Mouse (Mus musculus) retina, embryonic 14.5 days (tissue): ENCODE results near the gene Sox18.

Experiments
- DNase-seq: peaks from one replicate; pipeline ENCODE4 v3.0.0-alpha.2; 2015; ENCODE audit warnings: low spot score

The Sox18 gene

GRCm38 (mm10) chr2:181671326-181671725, at the start of gene Sox18:
Gene Sox18, minus strand, starts transcription at chr2:181671640.
- DNase-seq = no peak

- no peak for DNase-seq
These were observed 49.8 kb upstream of the Sox18 start for GRCm38 (mm10) chr2:181721200-181721599.

DNA sequence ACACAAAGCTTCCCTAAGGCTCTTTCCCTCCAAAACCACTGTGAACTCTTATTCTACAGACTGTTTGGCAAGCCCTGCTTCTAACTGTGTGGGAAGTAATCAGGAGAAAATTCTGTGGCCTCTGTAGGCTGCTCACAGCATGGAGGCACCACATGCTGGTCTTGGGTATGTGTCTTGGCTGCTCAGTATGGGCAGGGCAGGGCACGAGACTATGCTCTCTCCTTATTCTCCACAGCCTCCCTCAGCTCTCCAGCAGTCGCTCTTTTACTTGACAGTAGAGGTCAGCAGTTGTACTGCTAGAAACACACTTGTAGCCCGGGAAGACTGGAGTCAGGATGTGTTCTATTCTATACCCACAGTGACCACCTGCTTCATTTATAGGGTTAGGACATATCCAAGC, 48.6 kb upstream of the Sox18 start:
- no peak for DNase-seq

DNA sequence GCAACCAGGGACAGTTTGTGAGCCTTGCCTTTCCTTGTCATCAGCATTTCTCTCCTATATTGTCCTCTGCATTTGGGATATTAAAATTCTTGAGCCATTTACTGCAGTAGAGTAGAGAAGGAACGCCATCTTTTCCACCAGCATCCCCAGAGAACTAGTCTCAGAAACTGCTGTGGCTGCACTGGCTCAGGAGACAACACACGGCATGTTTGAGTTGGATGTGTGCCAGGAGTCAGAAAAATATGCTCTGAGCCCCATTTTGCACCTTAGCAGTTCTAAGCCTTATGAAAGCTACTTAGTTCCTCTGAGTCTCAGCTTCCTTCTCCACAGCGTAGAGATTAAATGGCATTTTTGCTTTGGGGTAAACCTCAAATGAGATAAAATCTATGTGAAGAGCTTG, 45.6 kb upstream of the Sox18 start:
- no peak for DNase-seq

DNA sequence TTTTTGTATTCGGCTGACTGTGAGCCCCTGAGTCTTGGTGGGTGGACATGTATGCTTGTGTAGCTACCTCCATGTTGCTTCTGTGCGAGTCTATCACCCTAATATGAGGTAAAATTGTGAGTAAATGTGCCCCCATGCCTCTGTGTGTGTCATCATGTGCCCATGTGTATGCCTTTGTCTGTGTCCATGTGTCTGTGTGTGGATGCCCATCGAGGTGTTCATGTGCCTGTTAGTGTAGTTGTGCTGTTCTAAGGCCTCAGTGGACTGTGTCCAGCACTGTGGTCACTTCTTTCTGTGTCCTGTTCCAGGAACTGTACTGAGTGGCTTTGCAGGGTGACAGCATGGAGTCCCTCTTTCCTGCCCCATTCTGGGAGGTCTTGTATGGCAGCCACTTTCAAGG, 43.9 kb upstream of the Sox18 start:
- DNase-seq = no peak

DNA sequence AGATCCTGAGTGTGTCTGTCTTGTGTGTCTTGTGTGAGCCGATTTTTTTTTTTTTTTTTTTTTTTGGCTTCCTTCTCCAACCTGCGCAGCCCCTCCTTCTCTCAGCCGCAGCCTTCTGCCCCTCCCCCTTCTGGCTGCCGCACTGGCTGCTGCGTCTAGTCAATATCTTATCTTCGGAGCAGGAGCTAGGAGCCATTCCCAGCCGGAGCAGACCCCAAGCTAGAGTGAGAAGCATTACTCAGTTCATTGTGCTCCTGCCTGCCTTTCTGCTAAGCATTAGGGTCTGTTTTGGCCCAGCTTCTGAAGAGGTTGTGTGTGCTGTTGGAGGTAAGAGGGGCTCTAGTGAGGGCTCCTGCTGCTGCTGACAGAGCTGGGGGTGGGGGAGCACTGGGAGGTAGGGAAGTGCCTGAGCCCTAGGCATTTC, 43.5 kb upstream of the Sox18 start, which contains the start of gene Oprl1:
Gene Oprl1, plus strand, starts transcription at position 114 of the 424 bp plus-strand sequence.
- peak; percentile 61 for DNase-seq

- DNase-seq = peak; percentile 24
These were observed 42.3 kb upstream of the Sox18 start for GRCm38 (mm10) chr2:181713749-181714148.

DNA sequence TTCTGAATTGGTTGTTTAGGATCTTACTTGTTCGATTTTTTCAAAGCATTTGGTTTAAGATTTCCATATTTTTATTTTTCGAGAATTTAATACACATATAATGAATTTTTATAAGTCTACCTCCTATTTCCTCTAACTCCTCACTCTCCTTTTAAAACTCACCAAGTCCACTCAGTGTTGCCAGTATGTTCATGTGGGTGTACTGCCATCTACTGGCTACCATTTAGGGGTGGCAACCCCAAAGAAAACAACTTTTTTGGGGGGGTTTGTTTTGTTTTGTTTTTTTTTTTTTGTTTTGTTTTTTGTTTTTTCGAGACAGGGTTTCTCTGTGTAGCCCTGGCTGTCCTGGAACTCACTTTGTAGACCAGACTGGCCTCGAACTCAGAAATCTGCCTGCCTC, 35.2 kb upstream of the Sox18 start:
- peak; percentile 46 for DNase-seq

- no peak for DNase-seq
These were observed 26.8 kb upstream of the Sox18 start, which contains the start of gene Lkaaear1 for GRCm38 (mm10) chr2:181698241-181698640. Gene Lkaaear1, minus strand, starts transcription at chr2:181698442.

GRCm38 (mm10) chr2:181696801-181697420, 25.5 kb upstream of the Sox18 start:
- DNase-seq = no peak

GRCm38 (mm10) chr2:181695776-181696175, 24.3 kb upstream of the Sox18 start:
- no peak for DNase-seq

- no peak for DNase-seq
These were observed 23.1 kb upstream of the Sox18 start for GRCm38 (mm10) chr2:181694581-181694980.

GRCm38 (mm10) chr2:181693339-181694280, 22.2 kb upstream of the Sox18 start, which contains the start of gene Rgs19:
Gene Rgs19, minus strand, starts transcription at chr2:181693977.
- DNase-seq = peak; percentile 77

GRCm38 (mm10) chr2:181692304-181692703, 20.9 kb upstream of the Sox18 start:
- DNase-seq = no peak

DNA sequence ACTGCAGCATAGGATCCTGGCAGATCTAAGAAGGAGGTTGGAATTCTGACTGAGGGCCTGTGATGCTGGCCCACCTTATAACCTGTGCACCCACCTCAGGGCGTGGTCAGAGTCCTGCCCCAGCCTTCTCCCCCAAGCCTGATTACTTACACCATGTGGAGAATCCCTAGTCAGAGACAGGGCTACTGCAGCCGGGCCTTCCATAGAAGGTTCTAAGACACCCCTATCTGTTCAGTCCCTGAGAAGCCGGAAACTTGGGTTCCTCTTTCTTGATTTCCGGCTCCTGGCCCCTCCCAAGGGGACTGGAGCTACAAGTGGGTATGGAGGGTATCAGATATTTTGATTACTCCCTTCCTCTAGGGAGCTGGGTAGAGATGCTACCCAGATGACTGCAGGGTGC, 20.1 kb upstream of the Sox18 start:
- no peak for DNase-seq

DNA sequence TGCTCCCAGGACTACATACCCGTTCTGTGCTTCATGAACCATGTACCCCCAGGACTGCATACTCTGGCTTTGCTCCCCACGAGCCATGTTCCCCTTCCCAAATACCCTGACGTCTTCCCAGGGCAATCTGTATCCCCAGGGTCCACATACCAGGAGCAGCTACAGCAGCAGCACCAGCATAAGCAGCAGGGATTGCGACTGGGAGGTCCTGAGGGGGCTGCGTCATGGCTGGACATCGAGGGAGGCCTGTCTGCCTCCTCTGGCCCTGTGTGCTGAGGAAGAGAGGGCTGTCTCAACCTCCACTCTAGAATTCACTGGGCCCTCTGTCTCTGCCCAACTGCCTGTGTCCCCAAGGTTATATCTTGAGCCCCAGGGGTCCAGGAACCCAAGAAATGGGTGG, 19.6 kb upstream of the Sox18 start:
- no peak for DNase-seq

DNA sequence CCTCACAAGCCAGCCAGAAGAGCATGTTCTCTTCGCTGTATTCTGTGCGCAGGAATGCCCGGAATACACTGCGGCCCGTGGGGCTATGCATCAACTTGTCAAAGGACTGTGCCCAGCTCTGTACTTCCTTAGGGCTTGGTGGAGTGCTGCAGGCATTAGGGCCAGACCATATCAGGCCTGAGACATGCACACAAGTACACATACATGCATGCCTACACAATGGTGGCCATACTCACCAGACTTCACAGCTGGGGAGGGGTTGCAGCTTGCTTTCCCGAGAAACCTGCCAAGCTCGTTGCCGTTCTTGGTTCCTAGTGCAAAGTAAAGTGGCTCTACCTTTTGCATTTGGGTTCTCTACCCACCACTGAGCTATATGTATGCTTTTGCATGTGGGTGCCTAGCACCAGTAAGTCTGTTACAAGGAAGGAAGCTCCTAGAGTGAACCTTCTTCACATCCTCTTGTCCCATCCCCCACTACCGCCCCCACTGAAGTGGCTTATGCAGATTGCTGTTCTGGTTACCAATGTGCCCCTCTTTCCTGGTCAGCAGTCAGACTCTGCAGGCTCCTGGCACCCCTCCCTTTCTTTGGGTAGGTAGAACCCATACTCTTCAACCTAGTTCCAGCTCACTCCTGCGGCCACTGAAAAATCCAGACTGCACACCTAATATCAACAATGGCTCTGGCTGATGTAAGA, 18.2 kb upstream of the Sox18 start:
- DNase-seq = no peak

GRCm38 (mm10) chr2:181687586-181687985, 16.1 kb upstream of the Sox18 start:
- no peak for DNase-seq

GRCm38 (mm10) chr2:181685686-181686085, 14.2 kb upstream of the Sox18 start:
- no peak for DNase-seq

- no peak for DNase-seq
These were observed 13.3 kb upstream of the Sox18 start for GRCm38 (mm10) chr2:181684713-181685112.

GRCm38 (mm10) chr2:181683381-181683780, 11.9 kb upstream of the Sox18 start:
- DNase-seq = no peak

GRCm38 (mm10) chr2:181681978-181682377, 10.5 kb upstream of the Sox18 start:
- DNase-seq = no peak
